Mouse (Mus musculus) MEL (cell line): ENCODE measurements around the gene Senp6. TPM values are rescaled to one million over a fixed set of nuclear protein-coding genes. Genes with fewer than 3 reads are reported as not detected.

ENCODE experiments used
- DNase-seq: peaks from one replicate; pipeline ENCODE4 v3.0.0; 2011; ENCODE audit warnings: low read depth, low spot score
- H3K27ac ChIP-seq: 2 replicates; pipeline ENCODE4 v1.5.1; 2012; ENCODE audit warnings: low read depth, mild to moderate bottlenecking, control low read depth, low read length, moderate library complexity; ENCODE audit not compliant: control insufficient read depth
- H3K27me3 ChIP-seq, 2 experiments: fragments of 150-350 bp in 1 of 2; sonication (generic) in 1 of 2; 2 replicates each; pipeline ENCODE4 v1.6.1; 2012; ENCODE audit warnings: low read length in 2 of 2, mild to moderate bottlenecking in 2 of 2, improper control_type of control experiment in 1 of 2, moderate library complexity in 1 of 2; ENCODE audit not compliant: insufficient read depth in 2 of 2, control insufficient read depth in 1 of 2
- H3K36me3 ChIP-seq, 2 experiments: 2 replicates each; pipeline ENCODE4 v1.6.1; 2012 to 2014; ENCODE audit warnings: low read length in 2 of 2, improper control_type of control experiment in 1 of 2, inconsistent platforms in 1 of 2, mild to moderate bottlenecking in 1 of 2; ENCODE audit not compliant: insufficient read depth in 2 of 2, control insufficient read depth in 1 of 2
- H3K4me1 ChIP-seq, 2 experiments: fragments of 150-350 bp in 1 of 2; sonication (generic) in 1 of 2; 2 replicates each; pipeline ENCODE4 v1.6.1; 2012; ENCODE audit warnings: low read length in 2 of 2, improper control_type of control experiment in 1 of 2, mild to moderate bottlenecking in 1 of 2; ENCODE audit not compliant: insufficient read depth in 2 of 2, control insufficient read depth in 1 of 2
- H3K4me3 ChIP-seq, 2 experiments: fragments of 150-350 bp in 1 of 2; sonication (generic) in 1 of 2; 2 replicates each; pipeline ENCODE4 v1.5.1; 2012; ENCODE audit warnings: low read depth in 2 of 2, low read length in 2 of 2, mild to moderate bottlenecking in 2 of 2, moderate library complexity in 2 of 2, control low read depth in 1 of 2, improper control_type of control experiment in 1 of 2; ENCODE audit not compliant: control insufficient read depth in 1 of 2, insufficient read depth in 1 of 2
- H3K79me2 ChIP-seq: 2 replicates; pipeline ENCODE4 v1.6.1; 2012; ENCODE audit warnings: mild to moderate bottlenecking, low read length, moderate library complexity; ENCODE audit not compliant: control insufficient read depth, poor library complexity, insufficient read depth
- H3K9ac ChIP-seq: 2 replicates; pipeline ENCODE4 v1.6.1; 2012; ENCODE audit warnings: low read depth, mild to moderate bottlenecking, control low read depth, low read length, moderate library complexity; ENCODE audit not compliant: control insufficient read depth, poor library complexity, severe bottlenecking
- H3K9me3 ChIP-seq: fragments of 150-350 bp; sonication (generic); replicated peaks from 2 replicates; pipeline ENCODE4 v1.6.1; 2012; ENCODE audit warnings: mild to moderate bottlenecking, low read length, improper control_type of control experiment, moderate library complexity; ENCODE audit not compliant: insufficient read depth
- BHLHE40 ChIP-seq: IDR thresholded peaks from 2 replicates; pipeline ENCODE4 v1.6.1; 2012; ENCODE audit warnings: low read depth, mild to moderate bottlenecking, inconsistent platforms, low read length, improper control_type of control experiment, borderline replicate concordance
- CHD2 ChIP-seq: IDR thresholded peaks from 2 replicates; pipeline ENCODE4 v1.6.1; 2011; ENCODE audit warnings: low read length, improper control_type of control experiment
- CTCF ChIP-seq, 3 experiments: IDR thresholded peaks in 2 of 3; conservative IDR thresholded peaks in 1 of 3; 2 replicates each; pipeline ENCODE4 v1.5.1; 2011 to 2012; ENCODE audit warnings: low read length in 3 of 3, low read depth in 2 of 3, mild to moderate bottlenecking in 2 of 3, improper control_type of control experiment in 1 of 3, inconsistent platforms in 1 of 3, mixed read lengths in 1 of 3, moderate library complexity in 1 of 3; ENCODE audit not compliant: control insufficient read depth in 1 of 3, insufficient read depth in 1 of 3, poor library complexity in 1 of 3, severe bottlenecking in 1 of 3
- ELF1 ChIP-seq: IDR thresholded peaks from 2 replicates; pipeline ENCODE4 v1.6.1; 2014; ENCODE audit warnings: low read depth, mild to moderate bottlenecking, inconsistent platforms, low read length, improper control_type of control experiment, moderate library complexity
- EP300 ChIP-seq, 2 experiments: IDR thresholded peaks; 2 replicates each; pipeline ENCODE4 v1.6.1; 2011; ENCODE audit warnings: improper control_type of control experiment in 2 of 2, low read length in 2 of 2, low read depth in 1 of 2, mild to moderate bottlenecking in 1 of 2
- GABPA ChIP-seq: IDR thresholded peaks from 2 replicates; pipeline ENCODE4 v1.6.1; 2012; ENCODE audit warnings: low read depth, mild to moderate bottlenecking, inconsistent platforms, low read length, improper control_type of control experiment, moderate library complexity
- HCFC1 ChIP-seq: IDR thresholded peaks from 2 replicates; pipeline ENCODE4 v1.6.1; 2012; ENCODE audit warnings: low read depth, mild to moderate bottlenecking, inconsistent platforms, low read length, improper control_type of control experiment, moderate library complexity
- MAFK ChIP-seq: IDR thresholded peaks from 2 replicates; pipeline ENCODE4 v1.6.1; 2011; ENCODE audit warnings: low read depth, mild to moderate bottlenecking, low read length, improper control_type of control experiment, borderline replicate concordance
- MAX ChIP-seq: IDR thresholded peaks from 2 replicates; pipeline ENCODE4 v1.6.1; 2011; ENCODE audit warnings: low read length, improper control_type of control experiment
- NRF1 ChIP-seq: IDR thresholded peaks from 2 replicates; pipeline ENCODE4 v1.6.1; 2014; ENCODE audit warnings: low read depth, mild to moderate bottlenecking, inconsistent platforms, low read length, improper control_type of control experiment, moderate library complexity; ENCODE audit not compliant: poor library complexity, insufficient read depth, severe bottlenecking
- POLR2AphosphoS5 ChIP-seq: IDR thresholded peaks from 2 replicates; pipeline ENCODE4 v1.6.1; 2012; ENCODE audit warnings: low read depth, borderline replicate concordance, mild to moderate bottlenecking, inconsistent platforms, low read length, moderate library complexity, mixed read lengths
- RCOR1 ChIP-seq: IDR thresholded peaks from 2 replicates; pipeline ENCODE4 v1.6.1; 2012; ENCODE audit warnings: low read depth, mild to moderate bottlenecking, inconsistent platforms, low read length, improper control_type of control experiment
- SIN3A ChIP-seq: IDR thresholded peaks from 2 replicates; pipeline ENCODE4 v1.6.1; 2012; ENCODE audit warnings: low read length, improper control_type of control experiment, inconsistent platforms
- SMC3 ChIP-seq: IDR thresholded peaks from 2 replicates; pipeline ENCODE4 v1.6.1; 2011; ENCODE audit warnings: low read depth, low read length, improper control_type of control experiment
- UBTF ChIP-seq: IDR thresholded peaks from 2 replicates; pipeline ENCODE4 v1.6.1; 2012; ENCODE audit warnings: low read depth, mild to moderate bottlenecking, inconsistent platforms, low read length, improper control_type of control experiment, moderate library complexity, borderline replicate concordance; ENCODE audit not compliant: insufficient read depth
- polyA plus RNA-seq, 2 experiments: library from polyadenylated mRNA; stranded (reverse) in 1 of 2; unstranded in 1 of 2; fragments of >175 nt in 1 of 2; fragments of >200 nt in 1 of 2; gene quantifications; 2 replicates each; pipeline versions ENCODE4 v1.2.1 to v1.2.4; 2012; ENCODE audit warnings: low replicate concordance in 2 of 2, low read depth in 1 of 2; ENCODE audit not compliant: insufficient read length in 2 of 2, insufficient read depth in 1 of 2, missing spikeins in 1 of 2
- total RNA-seq: library from RNA; depleted of rRNA; stranded (reverse); fragments of 300-350 nt; gene quantifications from 2 replicates; pipeline ENCODE4 v1.2.3, GENCODE M21; 2012

Gene Senp6
- total and polyA plus RNA-seq, 3 experiments = 67.0 to 670 (median 71.1) TPM

GRCm38 (mm10) chr9:80169551-80169950 is 102.8 kb downstream of the Senp6 start:
- no peak overlapping the region for H3K4me3 ChIP-seq
- no peak for DNase-seq
- H3K36me3 ChIP-seq = peaks cover 0 to 3% of the 10 kb centered on the region in 2 experiments; a peak in 2 of 4 replicates
- no peak for TF ChIP-seq CHD2
- no peak for TF ChIP-seq POLR2AphosphoS5
- no peak for TF ChIP-seq BHLHE40
- no peak for TF ChIP-seq RCOR1
- TF ChIP-seq UBTF = no peak
- no peak for TF ChIP-seq NRF1
- no peak for TF ChIP-seq ELF1
- no peak for TF ChIP-seq GABPA
- no peak for TF ChIP-seq SMC3
- H3K27ac ChIP-seq = no peak overlapping the region
- no peaks in the 10 kb centered on the region for H3K79me2 ChIP-seq
- H3K27me3 ChIP-seq = no peaks in the 10 kb centered on the region; a peak in 1 of 4 replicates
- H3K9me3 ChIP-seq = no peaks in the 10 kb centered on the region
- no peaks in the 10 kb centered on the region; a peak in 1 of 4 replicates for H3K4me1 ChIP-seq
- no peak overlapping the region for H3K9ac ChIP-seq

GRCm38 (mm10) chr9:80171241-80171640 is 104.5 kb downstream of the Senp6 start:
- H3K27me3 ChIP-seq = no peaks in the 10 kb centered on the region; a peak in 1 of 4 replicates
- 0 out of 2 replicates have a peak, but pooled peaks have one; percentile 12 for TF ChIP-seq MAFK
- TF ChIP-seq CHD2 = no peak
- no peak for TF ChIP-seq ELF1
- TF ChIP-seq SIN3A = no peak
- no peak for TF ChIP-seq MAX
- H3K27ac ChIP-seq = no peak overlapping the region
- H3K36me3 ChIP-seq = no peaks in the 10 kb centered on the region
- no peak for DNase-seq
- H3K9me3 ChIP-seq = no peaks in the 10 kb centered on the region
- no peak overlapping the region for H3K4me3 ChIP-seq
- no peaks in the 10 kb centered on the region for H3K4me1 ChIP-seq
- H3K9ac ChIP-seq = no peak overlapping the region
- no peaks in the 10 kb centered on the region for H3K79me2 ChIP-seq

- Histone ChIP-seq H3K4me1 (no peaks in the 10 kb centered on the region), H3K9ac (no peak overlapping the region), H3K9me3 (no peaks in the 10 kb centered on the region), H3K4me3 (no peak overlapping the region), H3K27ac (no peak overlapping the region), H3K79me2 (no peaks in the 10 kb centered on the region), H3K36me3 (no peaks in the 10 kb centered on the region), H3K27me3 (no peaks in the 10 kb centered on the region; a peak in 1 of 4 replicates)
- no peak for DNase-seq
- no peak for TF ChIP-seq SIN3A
- TF ChIP-seq EP300 (IDR thresholded peaks at IDR 0.05; ENCODE audit: low read depth in 1 of 2, low read length in 2 of 2) = no peak
- no peak for TF ChIP-seq ELF1
- no peak for TF ChIP-seq CTCF (IDR thresholded peaks at IDR 0.05 in 2 of 3, conservative IDR thresholded peaks at IDR 0.05 in 1 of 3; ENCODE audit: control insufficient read depth in 1 of 3, insufficient read depth in 1 of 3, low read depth in 2 of 3, low read length in 3 of 3, poor library complexity in 1 of 3, severe bottlenecking in 1 of 3)
- no peak for TF ChIP-seq POLR2AphosphoS5
- no peak for TF ChIP-seq HCFC1
- no peak for TF ChIP-seq MAX
- no peak for TF ChIP-seq MAFK
- no peak for TF ChIP-seq GABPA
These were observed 105.9 kb downstream of the Senp6 start for GRCm38 (mm10) chr9:80172396-80173222.
